Mouse (Mus musculus): ENCODE measurements around the gene Sfmbt1. TPM values are rescaled to one million over a fixed set of nuclear protein-coding genes. Genes with fewer than 3 reads are reported as not detected.

The Sfmbt1 gene
- total and polyA plus RNA-seq, 3 experiments = 9.4 to 33.0 (median 13.7) TPM

GRCm38 (mm10) chr14:30697407-30698052 is 17.1 kb upstream of the Sfmbt1 start (continued):
- TF ChIP-seq GABPA (IDR thresholded peaks at IDR 0.05; ENCODE audit: low read depth, low read length) (no peak), USF2 (IDR thresholded peaks at IDR 0.05; ENCODE audit: borderline replicate concordance in 1 of 2, insufficient read depth in 1 of 2, low read depth in 1 of 2, low read length in 2 of 2) (no peak), HCFC1 (IDR thresholded peaks at IDR 0.05; ENCODE audit: low read depth, low read length) (no peak)

DNA sequence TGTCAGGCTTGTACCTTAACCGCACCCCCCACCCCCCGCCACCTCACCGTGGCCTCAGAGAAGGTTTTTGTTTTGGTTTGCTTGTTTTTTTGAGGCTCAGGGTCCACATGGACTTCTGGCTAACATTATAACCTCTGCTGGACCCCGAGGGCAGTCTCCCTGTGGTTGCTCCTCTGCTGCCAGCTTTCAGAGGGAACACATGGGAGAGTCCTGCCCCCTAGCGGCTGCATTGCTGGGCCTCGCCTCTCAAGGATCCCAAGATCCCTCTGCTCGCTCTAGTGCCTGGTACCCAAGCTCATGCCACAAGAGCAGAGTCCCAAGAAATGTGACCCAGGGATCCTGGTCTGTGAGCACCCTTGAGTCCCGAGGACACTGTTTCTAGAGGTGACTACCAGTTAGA is 15.0 kb upstream of the Sfmbt1 start:
- H3K4me1 ChIP-seq (ENCODE audit: control insufficient read depth in 1 of 2, insufficient read depth in 2 of 2, low read length in 2 of 2) = peaks cover 6 to 13% of the 10 kb centered on the region in 2 experiments
- H3K4me3 ChIP-seq (ENCODE audit: control insufficient read depth in 1 of 2, insufficient read depth in 1 of 2, low read depth in 2 of 2, low read length in 2 of 2) = no peak overlapping the region
- H3K9ac ChIP-seq (ENCODE audit: control insufficient read depth, low read depth, low read length, poor library complexity, severe bottlenecking) = no peak overlapping the region
- TF ChIP-seq RAD21 (IDR thresholded peaks at IDR 0.05; ENCODE audit: low read depth, low read length) (peak; percentile 91), TBP (IDR thresholded peaks at IDR 0.05; ENCODE audit: low read depth, low read length) (no peak), CHD2 (IDR thresholded peaks at IDR 0.05; ENCODE audit: low read length) (no peak), ZC3H11A (IDR thresholded peaks at IDR 0.05; ENCODE audit: low read depth, low read length) (peak; percentile 84), NRF1 (IDR thresholded peaks at IDR 0.05; ENCODE audit: insufficient read depth, low read depth, low read length, poor library complexity, severe bottlenecking) (no peak), POLR2AphosphoS2 (IDR thresholded peaks at IDR 0.05; ENCODE audit: low read length) (no peak), HCFC1 (IDR thresholded peaks at IDR 0.05; ENCODE audit: low read depth, low read length) (no peak), SMC3 (IDR thresholded peaks at IDR 0.05; ENCODE audit: low read depth, low read length) (peak; percentile 86), MAZ (IDR thresholded peaks at IDR 0.05; ENCODE audit: low read depth, low read length) (0 out of 2 replicates have a peak, but pooled peaks have one; percentile 19), KAT2A (conservative IDR thresholded peaks at IDR 0.05; ENCODE audit: low read depth, low read length) (no peak), MXI1 (IDR thresholded peaks at IDR 0.05; ENCODE audit: low read depth, low read length) (no peak), MAX (IDR thresholded peaks at IDR 0.05; ENCODE audit: low read length) (peak; percentile 34; the same call in 1 of the 2 replicates), EP300 (IDR thresholded peaks at IDR 0.05; ENCODE audit: low read depth in 1 of 2, low read length in 2 of 2) (no peak), MYC (IDR thresholded peaks at IDR 0.05; ENCODE audit: low read depth, low read length) (0 out of 2 replicates have a peak, but pooled peaks have one; percentile 32), RCOR1 (IDR thresholded peaks at IDR 0.05; ENCODE audit: low read depth, low read length) (no peak), CTCF (IDR thresholded peaks at IDR 0.05 in 2 of 3, conservative IDR thresholded peaks at IDR 0.05 in 1 of 3; ENCODE audit: control insufficient read depth in 1 of 3, insufficient read depth in 1 of 3, low read depth in 2 of 3, low read length in 3 of 3, poor library complexity in 1 of 3, severe bottlenecking in 1 of 3) (peak; percentile 86 to 97 (median 97)), BHLHE40 (IDR thresholded peaks at IDR 0.05; ENCODE audit: borderline replicate concordance, low read depth, low read length) (no peak), TCF12 (IDR thresholded peaks at IDR 0.05; ENCODE audit: low read depth, low read length) (no peak), ZKSCAN1 (IDR thresholded peaks at IDR 0.05; ENCODE audit: low read depth, low read length) (no peak)
- peaks cover 0 to 7% of the 10 kb centered on the region in 2 experiments; a peak in 2 of 4 replicates for H3K36me3 ChIP-seq (ENCODE audit: control insufficient read depth in 1 of 2, insufficient read depth in 2 of 2, low read length in 2 of 2)
- DNase-seq (ENCODE audit: low read depth, low spot score) = peak; percentile 82
- H3K9me3 ChIP-seq (replicated peaks; ENCODE audit: insufficient read depth, low read length) = no peaks in the 10 kb centered on the region
- H3K79me2 ChIP-seq (ENCODE audit: control insufficient read depth, insufficient read depth, low read length, poor library complexity) = no peaks in the 10 kb centered on the region
- no peak overlapping the region for H3K27ac ChIP-seq (ENCODE audit: control insufficient read depth, low read depth, low read length)
- no peaks in the 10 kb centered on the region for H3K27me3 ChIP-seq (ENCODE audit: control insufficient read depth in 1 of 2, insufficient read depth in 2 of 2, low read length in 2 of 2)

Measured in MEL (cell line).